Mouse (Mus musculus) hindlimb bud, embryonic 11.5 days (tissue): ENCODE measurements around the gene Olfr11.

Experiments used
- DNase-seq: peaks from one replicate; pipeline ENCODE4 v3.0.0-alpha.2; 2012; ENCODE audit warnings: low read depth, low spot score; ENCODE audit errors: extremely low spot score

Olfr11 gene

DNA sequence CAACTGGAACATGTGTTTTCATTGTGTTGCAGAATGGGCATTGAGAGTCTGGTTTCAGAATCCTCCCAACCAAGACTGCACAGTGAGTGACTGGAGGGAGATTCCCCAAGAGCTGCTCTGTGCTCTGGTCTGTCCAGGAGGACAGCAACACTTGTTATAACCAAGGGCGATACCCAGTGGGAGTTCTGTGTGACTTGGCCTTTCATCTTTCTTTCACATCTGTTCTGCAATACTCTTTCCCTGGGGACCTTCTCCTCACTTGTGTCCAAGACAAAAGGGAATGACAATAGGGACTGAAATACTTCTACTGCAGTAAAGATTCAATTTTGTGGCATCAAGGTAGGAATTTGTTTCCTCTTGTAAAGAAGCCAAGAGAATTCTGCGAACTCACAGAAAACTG, at the start of gene Olfr11:
TSS of gene Olfr11 (minus strand) at position 101 of the 400 bp plus-strand sequence.
- no peak for DNase-seq

DNA sequence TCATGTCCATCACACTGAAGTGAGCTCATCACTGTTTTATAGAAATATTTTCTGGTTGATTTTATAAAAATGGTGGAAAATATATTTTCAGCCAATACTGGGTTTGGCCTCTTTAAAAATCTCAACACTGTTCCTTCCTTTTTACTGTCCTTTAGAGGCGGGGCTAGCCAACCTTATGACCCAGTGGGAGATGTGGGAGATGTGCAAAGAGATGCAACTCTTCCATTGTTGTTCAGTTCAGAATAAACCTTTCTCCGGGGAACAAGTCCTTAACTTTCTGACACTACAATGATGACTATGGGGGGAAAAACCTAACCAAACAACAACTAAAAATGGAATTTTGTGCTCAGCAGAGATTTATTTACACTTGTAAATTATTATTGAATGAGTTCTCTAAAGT, 35.0 kb upstream of the Olfr11 start, which contains the start of gene Olfr1360:
TSS of gene Olfr1360 (minus strand) at position 101 of the 400 bp plus-strand sequence.
- DNase-seq = no peak

DNA sequence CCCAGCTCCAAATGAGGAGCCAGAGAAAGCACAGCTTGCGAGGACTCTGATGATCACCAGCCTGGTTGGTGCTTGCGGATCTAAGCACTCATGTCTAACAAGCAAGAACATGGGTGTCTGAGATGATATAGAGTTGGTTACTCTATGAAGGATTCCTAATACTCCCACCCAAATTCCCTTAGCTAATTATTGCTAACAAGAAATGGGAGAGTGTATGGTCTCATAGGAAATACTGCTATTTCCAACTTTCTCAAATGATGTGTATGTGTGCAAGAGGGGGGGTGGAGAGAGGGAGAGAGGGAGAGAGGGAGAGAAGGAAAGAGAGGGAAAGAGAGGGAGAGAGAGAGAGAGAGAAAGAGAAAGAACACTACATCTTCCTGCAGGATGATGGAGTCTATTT, 21.0 kb upstream of the Olfr11 start, which contains the start of gene Olfr1361:
TSS of gene Olfr1361 (minus strand) at position 101 of the 400 bp plus-strand sequence.
- no peak for DNase-seq

DNA sequence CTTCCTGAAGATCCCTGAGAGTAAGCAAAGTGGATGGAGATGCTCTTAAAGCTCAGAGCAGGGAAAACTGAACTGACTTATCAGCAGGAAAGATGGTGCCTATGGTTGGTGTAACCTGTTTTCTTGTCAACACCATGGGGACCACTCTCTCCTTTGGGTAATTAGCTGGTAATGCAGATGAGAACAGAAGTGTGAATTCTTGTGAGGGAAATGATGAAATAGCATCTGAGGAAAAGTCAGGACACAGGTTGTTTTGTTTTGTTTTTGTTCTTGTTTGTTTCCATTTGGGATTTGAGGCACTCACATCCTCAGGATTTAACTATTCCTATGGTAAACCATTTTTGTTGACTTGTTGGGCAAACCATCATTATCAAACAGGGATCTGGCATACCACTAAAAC, 28.4 kb downstream of the Olfr11 start, which contains the start of gene Olfr1362:
TSS of gene Olfr1362 (minus strand) at position 101 of the 400 bp plus-strand sequence.
- DNase-seq = no peak

DNA sequence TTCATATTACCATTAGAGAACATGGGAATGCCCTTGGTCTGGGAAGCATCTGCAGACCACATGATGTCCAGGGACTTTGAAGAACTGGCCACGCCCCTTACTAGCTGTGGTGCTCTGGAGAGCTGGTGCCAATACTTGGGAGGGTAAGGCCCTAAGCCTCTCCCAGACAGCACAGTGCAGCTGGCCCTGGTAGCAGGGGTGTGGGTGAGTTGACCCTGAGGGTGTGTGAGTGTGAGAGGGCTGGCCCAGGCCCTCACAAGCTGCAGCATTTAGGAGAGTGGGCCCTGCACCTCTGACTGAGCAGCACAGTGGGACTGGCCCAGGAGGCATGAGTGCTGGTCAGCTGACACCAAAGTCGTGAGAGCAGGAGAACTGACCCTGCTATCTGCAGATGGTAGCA, 50.7 kb downstream of the Olfr11 start:
- DNase-seq = no peak
